Comparison of ENCODE assay signal across 8 mouse cellular contexts in the genomic region with DNA sequence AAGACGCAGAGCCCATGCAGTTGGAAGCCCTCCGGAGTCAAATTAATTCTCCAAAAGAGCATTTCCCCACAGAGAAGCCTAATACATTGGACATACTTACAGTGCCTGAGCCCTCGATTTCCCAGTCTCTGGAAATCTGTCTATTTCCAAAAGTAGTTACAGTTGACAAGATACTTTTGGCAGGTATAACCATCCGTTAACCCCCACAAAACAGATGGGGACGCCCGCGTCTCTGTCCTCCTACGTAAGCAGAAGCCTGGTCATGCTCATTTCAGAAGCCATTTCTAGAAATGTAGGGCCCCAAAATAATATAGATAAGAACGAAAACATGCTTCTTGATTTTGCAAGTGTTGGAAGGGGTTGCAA. TPM values are rescaled to one million over a fixed set of nuclear protein-coding genes. Genes with fewer than 3 reads are reported as not detected.
DNase-seq lines count a peak whose midpoint lies in the region; ATAC-seq and TF ChIP-seq lines count a peak whose summit lies in the region.

No protein-coding gene starts in this region.

- H3K9me3 ChIP-seq in kidney, postnatal 0 days (replicated peaks; ENCODE audit: low read length): no peaks in the 10 kb centered on the region
- H3K9me3 ChIP-seq in embryonic facial prominence, embryonic 12.5 days: no peaks in the 10 kb centered on the region
- H3K9me3 ChIP-seq in intestine, embryonic 16.5 days (ENCODE audit: control insufficient read depth, low read length): no peaks in the 10 kb centered on the region
- no peaks in the 10 kb centered on the region for H3K9me3 ChIP-seq in midbrain, embryonic 11.5 days (ENCODE audit: control insufficient read depth, low read length)

- DNase-seq in kidney, postnatal 0 days (ENCODE audit: low spot score): no peak
- DNase-seq in kidney, postnatal 36 days: no peak
- no peak for DNase-seq in midbrain, embryonic 11.5 days (ENCODE audit: low spot score, missing footprints)
- no peak for DNase-seq in gastrocnemius, postnatal 14 days
- no peak for DNase-seq in kidney, adult 9 months

- 0 out of 2 replicates have a peak, but pooled peaks cover 16% of the 10 kb centered on the region for H3K36me3 ChIP-seq in kidney, postnatal 0 days (ENCODE audit: insufficient read depth, low read length)
- peaks cover 22% of the 10 kb centered on the region for H3K36me3 ChIP-seq in embryonic facial prominence, embryonic 12.5 days
- H3K36me3 ChIP-seq in intestine, embryonic 16.5 days (ENCODE audit: control insufficient read depth, insufficient read depth, low read length): peaks cover 11% of the 10 kb centered on the region
- H3K36me3 ChIP-seq in midbrain, embryonic 11.5 days (ENCODE audit: control insufficient read depth, insufficient read depth, low read length): peaks cover 10% of the 10 kb centered on the region

- ATAC-seq in kidney, postnatal 0 days (replicated peaks; ENCODE audit: low FRiP score, low read depth): no peak
- no peak for ATAC-seq in embryonic facial prominence, embryonic 12.5 days (ENCODE audit: insufficient number of reproducible peaks, insufficient read depth, low FRiP score, low TSS enrichment)
- no peak for ATAC-seq in intestine, embryonic 16.5 days
- no peak for ATAC-seq in midbrain, embryonic 11.5 days (ENCODE audit: low FRiP score)
- no peak for ATAC-seq in monocyte, adult 5-6 weeks (replicated peaks; ENCODE audit: insufficient number of reproducible peaks, low FRiP score, low TSS enrichment, poor library complexity, severe bottlenecking)

- TF ChIP-seq CTCF in kidney, postnatal 0 days (IDR thresholded peaks at IDR 0.05; ENCODE audit: low read depth): no peak

- H3K27ac ChIP-seq in kidney, postnatal 0 days: no peak overlapping the region
- H3K27ac ChIP-seq in embryonic facial prominence, embryonic 12.5 days: no peak overlapping the region
- H3K27ac ChIP-seq in intestine, embryonic 16.5 days (ENCODE audit: low read length): no peak overlapping the region
- H3K27ac ChIP-seq in midbrain, embryonic 11.5 days (ENCODE audit: low read depth, low read length): no peak overlapping the region

- 33% methylated on average over 9 of the region's 9 CpGs for WGBS in kidney, postnatal 0 days
- WGBS in embryonic facial prominence, embryonic 12.5 days: 40% methylated on average over 9 of the region's 9 CpGs
- 37% methylated on average over 9 of the region's 9 CpGs for WGBS in intestine, embryonic 16.5 days
- WGBS in midbrain, embryonic 11.5 days: 47% methylated on average over 9 of the region's 9 CpGs

- H3K4me1 ChIP-seq in kidney, postnatal 0 days (replicated peaks; ENCODE audit: insufficient read depth, low read length): peaks cover 6% of the 10 kb centered on the region; the same call in 1 of the 2 replicates
- peaks cover 17% of the 10 kb centered on the region for H3K4me1 ChIP-seq in embryonic facial prominence, embryonic 12.5 days
- peaks cover 11% of the 10 kb centered on the region for H3K4me1 ChIP-seq in intestine, embryonic 16.5 days (ENCODE audit: control insufficient read depth, insufficient read depth, low read length)
- peaks cover 9% of the 10 kb centered on the region for H3K4me1 ChIP-seq in midbrain, embryonic 11.5 days (ENCODE audit: control insufficient read depth, insufficient read depth, low read length)

- H3K9ac ChIP-seq in kidney, postnatal 0 days (ENCODE audit: low read depth, low read length): peak overlapping the region; percentile 64
- peak overlapping the region; percentile 62 for H3K9ac ChIP-seq in embryonic facial prominence, embryonic 12.5 days
- peak overlapping the region; percentile 64 for H3K9ac ChIP-seq in intestine, embryonic 16.5 days (ENCODE audit: low read depth, low read length)
- H3K9ac ChIP-seq in midbrain, embryonic 11.5 days (ENCODE audit: low read length): peak overlapping the region; percentile 76

- H3K4me2 ChIP-seq in kidney, postnatal 0 days (ENCODE audit: low read length): peak overlapping the region; percentile 87
- peak overlapping the region; percentile 82 for H3K4me2 ChIP-seq in embryonic facial prominence, embryonic 12.5 days (replicated peaks)
- peak overlapping the region; percentile 79 for H3K4me2 ChIP-seq in intestine, embryonic 16.5 days (ENCODE audit: low read depth, low read length)
- peak overlapping the region; percentile 82 for H3K4me2 ChIP-seq in midbrain, embryonic 11.5 days

- H3K27me3 ChIP-seq in kidney, postnatal 0 days (ENCODE audit: insufficient read depth, low read length): no peaks in the 10 kb centered on the region
- no peaks in the 10 kb centered on the region for H3K27me3 ChIP-seq in embryonic facial prominence, embryonic 12.5 days
- H3K27me3 ChIP-seq in intestine, embryonic 16.5 days (replicated peaks; ENCODE audit: control insufficient read depth, insufficient read depth, low read length): no peaks in the 10 kb centered on the region
- no peaks in the 10 kb centered on the region for H3K27me3 ChIP-seq in midbrain, embryonic 11.5 days (ENCODE audit: control insufficient read depth, insufficient read depth, low read length)

- intact Hi-C loops in gastrocnemius, postnatal 14 days (cut with DNase I; ENCODE audit: low total_unique reads): no loop called here

- H3K4me3 ChIP-seq in kidney, postnatal 0 days (replicated peaks; ENCODE audit: low read depth, low read length): peak overlapping the region; percentile 62
- H3K4me3 ChIP-seq in embryonic facial prominence, embryonic 12.5 days: peak overlapping the region; percentile 61
- H3K4me3 ChIP-seq in intestine, embryonic 16.5 days (ENCODE audit: low read length): peak overlapping the region; percentile 67
- peak overlapping the region; percentile 76 for H3K4me3 ChIP-seq in midbrain, embryonic 11.5 days (ENCODE audit: low read depth, low read length)

RNA-seq across cellular contexts. Expression of gene Oscp1, which starts 0.6 kb away (rescaled TPM):
- 13.6 and 16.2 TPM in 2 replicates for polyA plus RNA-seq in kidney, postnatal 0 days (2015; fragmentation: Nextera tagmentation; extraction: Ambion mirVana)
- 15.8 and 21.7 TPM in 2 replicates for polyA plus RNA-seq in embryonic facial prominence, embryonic 12.5 days (2016; fragmentation: Nextera tagmentation; extraction: Ambion mirVana)
- 7.2 and 11.1 TPM in 2 replicates for polyA plus RNA-seq in intestine, embryonic 16.5 days (2015; fragmentation: Nextera tagmentation; extraction: Ambion mirVana)
- 22.5 and 25.9 TPM in 2 replicates for polyA plus RNA-seq in midbrain, embryonic 11.5 days (2014; fragmentation: Nextera tagmentation; extraction: Ambion mirVana)
- 1 to 10 TPM; 1.2 to 2.0 TPM for total RNA-seq in gastrocnemius, postnatal 14 days (2021)
- 0.10 to 0.21 TPM (median 0.19 TPM) in 3 replicates for total RNA-seq in monocyte, adult 5-6 weeks (2017)

RNA-seq across cellular contexts. Expression of gene Mrps15, which starts 12.3 kb away (rescaled TPM):
- 131 and 134 TPM in 2 replicates for polyA plus RNA-seq in kidney, postnatal 0 days (2015; fragmentation: Nextera tagmentation; extraction: Ambion mirVana)
- 158 TPM in 2 replicates for polyA plus RNA-seq in embryonic facial prominence, embryonic 12.5 days (2016; fragmentation: Nextera tagmentation; extraction: Ambion mirVana)
- 142 and 151 TPM in 2 replicates for polyA plus RNA-seq in intestine, embryonic 16.5 days (2015; fragmentation: Nextera tagmentation; extraction: Ambion mirVana)
- polyA plus RNA-seq in midbrain, embryonic 11.5 days (2014; fragmentation: Nextera tagmentation; extraction: Ambion mirVana): 140 and 155 TPM in 2 replicates
- 10 to 100 TPM; 57.3 to 58.7 TPM for total RNA-seq in gastrocnemius, postnatal 14 days (2021)
- total RNA-seq in monocyte, adult 5-6 weeks (2017): 20.1 to 47.3 TPM (median 29.8 TPM) in 3 replicates

RNA-seq across cellular contexts. Expression of gene Csf3r, which starts 34.6 kb away (rescaled TPM):
- polyA plus RNA-seq in kidney, postnatal 0 days (2015; fragmentation: Nextera tagmentation; extraction: Ambion mirVana): 0.82 and 1.2 TPM in 2 replicates
- 0.50 and 0.69 TPM in 2 replicates for polyA plus RNA-seq in embryonic facial prominence, embryonic 12.5 days (2016; fragmentation: Nextera tagmentation; extraction: Ambion mirVana)
- polyA plus RNA-seq in intestine, embryonic 16.5 days (2015; fragmentation: Nextera tagmentation; extraction: Ambion mirVana): 0.56 and 0.83 TPM in 2 replicates
- polyA plus RNA-seq in midbrain, embryonic 11.5 days (2014; fragmentation: Nextera tagmentation; extraction: Ambion mirVana): 0.26 and 0.59 TPM in 2 replicates
- total RNA-seq in gastrocnemius, postnatal 14 days (2021): under 1 TPM; 0.16 to 0.22 TPM
- total RNA-seq in monocyte, adult 5-6 weeks (2017): 57.1 to 78.5 TPM (median 70.8 TPM) in 3 replicates

RNA-seq across cellular contexts. Expression of gene Lsm10, which starts 37.4 kb away (rescaled TPM):
- polyA plus RNA-seq in kidney, postnatal 0 days (2015; fragmentation: Nextera tagmentation; extraction: Ambion mirVana): 58.5 and 59.0 TPM in 2 replicates
- polyA plus RNA-seq in embryonic facial prominence, embryonic 12.5 days (2016; fragmentation: Nextera tagmentation; extraction: Ambion mirVana): 42.8 and 45.3 TPM in 2 replicates
- polyA plus RNA-seq in intestine, embryonic 16.5 days (2015; fragmentation: Nextera tagmentation; extraction: Ambion mirVana): 54.8 and 57.5 TPM in 2 replicates
- polyA plus RNA-seq in midbrain, embryonic 11.5 days (2014; fragmentation: Nextera tagmentation; extraction: Ambion mirVana): 40.8 and 45.7 TPM in 2 replicates
- 1 to 10 TPM; 5.7 to 8.3 TPM for total RNA-seq in gastrocnemius, postnatal 14 days (2021)
- total RNA-seq in monocyte, adult 5-6 weeks (2017): 14.4 to 20.7 TPM (median 16.1 TPM) in 3 replicates

RNA-seq across cellular contexts. Expression of gene Stk40, which starts 44.8 kb away (rescaled TPM):
- 27.1 and 28.7 TPM in 2 replicates for polyA plus RNA-seq in kidney, postnatal 0 days (2015; fragmentation: Nextera tagmentation; extraction: Ambion mirVana)
- 45.7 and 48.0 TPM in 2 replicates for polyA plus RNA-seq in embryonic facial prominence, embryonic 12.5 days (2016; fragmentation: Nextera tagmentation; extraction: Ambion mirVana)
- polyA plus RNA-seq in intestine, embryonic 16.5 days (2015; fragmentation: Nextera tagmentation; extraction: Ambion mirVana): 26.1 and 28.5 TPM in 2 replicates
- 20.8 and 25.4 TPM in 2 replicates for polyA plus RNA-seq in midbrain, embryonic 11.5 days (2014; fragmentation: Nextera tagmentation; extraction: Ambion mirVana)
- total RNA-seq in gastrocnemius, postnatal 14 days (2021): 10 to 100 TPM; 25.1 to 41.9 TPM
- 37.1 to 68.5 TPM (median 61.2 TPM) in 3 replicates for total RNA-seq in monocyte, adult 5-6 weeks (2017)
